8 mouse cellular contexts compared by ENCODE assay signal in genomic region chr9:120581941-120582618, GRCm38 (mm10). TPM values are rescaled to one million over a fixed set of nuclear protein-coding genes. Genes with fewer than 3 reads are reported as not detected.
DNase-seq lines count a peak whose midpoint lies in the region; ATAC-seq lines count a peak whose summit lies in the region.

No protein-coding gene starts in this region.

- H3K4me2 ChIP-seq in embryonic facial prominence, embryonic 13.5 days: peak overlapping the region; percentile 84
- H3K4me2 ChIP-seq in heart, embryonic 12.5 days: peak overlapping the region; percentile 94
- peak overlapping the region; percentile 92 for H3K4me2 ChIP-seq in kidney, embryonic 15.5 days

- no peaks in the 10 kb centered on the region for H3K27me3 ChIP-seq in embryonic facial prominence, embryonic 13.5 days
- no peaks in the 10 kb centered on the region for H3K27me3 ChIP-seq in heart, embryonic 12.5 days (replicated peaks)
- no peaks in the 10 kb centered on the region for H3K27me3 ChIP-seq in kidney, embryonic 15.5 days

- peak overlapping the region; percentile 44 for H3K4me3 ChIP-seq in embryonic facial prominence, embryonic 13.5 days
- H3K4me3 ChIP-seq in heart, embryonic 12.5 days: peak overlapping the region; percentile 49
- H3K4me3 ChIP-seq in kidney, embryonic 15.5 days (replicated peaks): peak overlapping the region; percentile 49

- peaks cover 21% of the 10 kb centered on the region for H3K4me1 ChIP-seq in embryonic facial prominence, embryonic 13.5 days
- H3K4me1 ChIP-seq in heart, embryonic 12.5 days (replicated peaks): peaks cover 17% of the 10 kb centered on the region
- peaks cover 32% of the 10 kb centered on the region for H3K4me1 ChIP-seq in kidney, embryonic 15.5 days

- ATAC-seq in embryonic facial prominence, embryonic 13.5 days (ENCODE audit: insufficient number of reproducible peaks, insufficient read depth, low FRiP score, low TSS enrichment, low read depth): 0 out of 2 replicates have a peak, but pooled peaks have one; percentile 38
- peak; percentile 72 for ATAC-seq in heart, embryonic 12.5 days (ENCODE audit: insufficient number of reproducible peaks, low FRiP score)
- peak; percentile 83 for ATAC-seq in kidney, embryonic 15.5 days (replicated peaks; ENCODE audit: low FRiP score)

- H3K9ac ChIP-seq in embryonic facial prominence, embryonic 13.5 days: peak overlapping the region; percentile 73
- peak overlapping the region; percentile 72 for H3K9ac ChIP-seq in heart, embryonic 12.5 days
- peak overlapping the region; percentile 61 for H3K9ac ChIP-seq in kidney, embryonic 15.5 days

- H3K27ac ChIP-seq in embryonic facial prominence, embryonic 13.5 days: peak overlapping the region; percentile 91
- H3K27ac ChIP-seq in heart, embryonic 12.5 days (ENCODE audit: poor library complexity, severe bottlenecking): peak overlapping the region; percentile 62
- peak overlapping the region; percentile 84 for H3K27ac ChIP-seq in kidney, embryonic 15.5 days

- 13% methylated on average over 21 of the region's 21 CpGs for WGBS in embryonic facial prominence, embryonic 13.5 days
- 11% methylated on average over 21 of the region's 21 CpGs for WGBS in heart, embryonic 12.5 days
- 23% methylated on average over 21 of the region's 21 CpGs for WGBS in kidney, embryonic 15.5 days

- no peaks in the 10 kb centered on the region for H3K36me3 ChIP-seq in embryonic facial prominence, embryonic 13.5 days
- no peaks in the 10 kb centered on the region for H3K36me3 ChIP-seq in heart, embryonic 12.5 days
- H3K36me3 ChIP-seq in kidney, embryonic 15.5 days: no peaks in the 10 kb centered on the region

- peak; percentile 49 for DNase-seq in retina, embryonic 14.5 days (ENCODE audit: low spot score)
- DNase-seq in retina, postnatal 1 day: no peak
- DNase-seq in lung, postnatal 10 days: peak; percentile 70
- peak; percentile 44 for DNase-seq in ovary, postnatal 14 days (ENCODE audit: low spot score)
- DNase-seq in cerebellum, postnatal 36 days: no peak

- no peaks in the 10 kb centered on the region for H3K9me3 ChIP-seq in embryonic facial prominence, embryonic 13.5 days
- H3K9me3 ChIP-seq in heart, embryonic 12.5 days (replicated peaks): no peaks in the 10 kb centered on the region
- no peaks in the 10 kb centered on the region for H3K9me3 ChIP-seq in kidney, embryonic 15.5 days (replicated peaks)

RNA-seq across cellular contexts. Expression of gene Rpl14, which starts 10.8 kb away (rescaled TPM):
- 771 and 950 TPM in 2 replicates for polyA plus RNA-seq in embryonic facial prominence, embryonic 13.5 days (2015; fragmentation: Nextera tagmentation; extraction: Ambion mirVana)
- polyA plus RNA-seq in heart, embryonic 12.5 days (2016; fragmentation: Nextera tagmentation; extraction: Ambion mirVana): 476 and 492 TPM in 2 replicates
- polyA plus RNA-seq in kidney, embryonic 15.5 days (2015; fragmentation: Nextera tagmentation; extraction: Ambion mirVana): 783 and 843 TPM in 2 replicates

RNA-seq across cellular contexts. Expression of gene Entpd3, which starts 42.5 kb away (rescaled TPM):
- polyA plus RNA-seq in embryonic facial prominence, embryonic 13.5 days (2015; fragmentation: Nextera tagmentation; extraction: Ambion mirVana): 5.8 and 6.7 TPM in 2 replicates
- polyA plus RNA-seq in heart, embryonic 12.5 days (2016; fragmentation: Nextera tagmentation; extraction: Ambion mirVana): 0.14 and 0.37 TPM in 2 replicates
- 1.5 and 2.0 TPM in 2 replicates for polyA plus RNA-seq in kidney, embryonic 15.5 days (2015; fragmentation: Nextera tagmentation; extraction: Ambion mirVana)

Comparison
In these comparisons a context has a peak if more than half of its experiments do, and no peak if none do; other contexts are left out.
1. DNase-seq: peak in retina, embryonic 14.5 days (single experiment), lung, postnatal 10 days (single experiment) and ovary, postnatal 14 days (single experiment); none in retina, postnatal 1 day (single experiment) and cerebellum, postnatal 36 days (0 of 2).
2. Peak in every context shown above with its lines, with median percentiles within 50 percentile points of each other: ATAC-seq, H3K27ac ChIP-seq, H3K4me2 ChIP-seq, H3K4me3 ChIP-seq and H3K9ac ChIP-seq.